Mouse (Mus musculus) liver, adult 2 months (tissue): ENCODE results near the gene Wdr46. TPM values are rescaled to one million over a fixed set of nuclear protein-coding genes. Genes with fewer than 3 reads are reported as not detected.

ENCODE experiments used
- DNase-seq: peaks from one replicate; pipeline ENCODE4 v3.0.0-alpha.2; 2011; ENCODE audit warnings: low read depth, low spot score; ENCODE audit errors: extremely low read depth
- H3K27ac ChIP-seq: fragments of 200-500 bp; replicated peaks from 2 replicates; pipeline ENCODE4 v1.5.1; 2012; ENCODE audit warnings: low read depth, mild to moderate bottlenecking, control low read depth, inconsistent platforms, low read length; ENCODE audit not compliant: insufficient read depth
- H3K27me3 ChIP-seq: fragments of 200-500 bp; 2 replicates; pipeline ENCODE4 v1.6.1; 2012; ENCODE audit warnings: mild to moderate bottlenecking, moderate library complexity, low read length, inconsistent platforms; ENCODE audit not compliant: control insufficient read depth, insufficient read depth
- H3K36me3 ChIP-seq: fragments of 200-500 bp; 2 replicates; pipeline ENCODE4 v1.6.1; 2012; ENCODE audit warnings: low read length, inconsistent platforms; ENCODE audit not compliant: control insufficient read depth, insufficient read depth
- H3K4me1 ChIP-seq: fragments of 200-500 bp; 2 replicates; pipeline ENCODE4 v1.6.1; 2011; ENCODE audit warnings: low read length; ENCODE audit not compliant: control insufficient read depth, insufficient read depth
- H3K4me3 ChIP-seq: fragments of 200-500 bp; 2 replicates; pipeline ENCODE4 v1.5.1; 2011; ENCODE audit warnings: low read depth, mild to moderate bottlenecking, control low read depth, low read length, moderate library complexity; ENCODE audit not compliant: insufficient read depth
- H3K79me2 ChIP-seq: fragments of 200-500 bp; 2 replicates; pipeline ENCODE4 v1.6.1; 2012; ENCODE audit warnings: inconsistent platforms, mild to moderate bottlenecking, low read length, moderate library complexity; ENCODE audit not compliant: control insufficient read depth, insufficient read depth
- H3K9ac ChIP-seq: fragments of 200-500 bp; 2 replicates; pipeline ENCODE4 v1.6.1; 2012; ENCODE audit warnings: low read depth, mild to moderate bottlenecking, control low read depth, inconsistent platforms, low read length
- CTCF ChIP-seq: fragments of 200-500 bp; IDR thresholded peaks from 2 replicates; pipeline ENCODE4 v1.5.1; 2011; ENCODE audit warnings: low read depth, low read length, control low read depth
- POLR2A ChIP-seq: fragments of 200-500 bp; IDR thresholded peaks from 2 replicates; pipeline ENCODE4 v1.6.1; 2011; ENCODE audit warnings: low read length, control low read depth; ENCODE audit not compliant: insufficient read depth; ENCODE audit errors: extremely low read depth
- WGBS: fragments of 180-500 bp; shearing (Covaris S2); methylation state at CpG from one replicate; pipeline ENCODE4 v1.1.7; 2018; 5-methylcytosine and 5-hydroxymethylcytosine counted together
- polyA plus RNA-seq: library from polyadenylated mRNA; depleted of rRNA; stranded (reverse); fragments of >200 nt; gene quantifications from 2 replicates; pipeline ENCODE4 v1.2.3, GENCODE M21; 2012
- total RNA-seq: library from RNA; depleted of rRNA; stranded (reverse); fragments of >200 nt; gene quantifications from 2 replicates; pipeline ENCODE4 v1.2.3, GENCODE M21; 2014

The Wdr46 gene
- total and polyA plus RNA-seq, 2 experiments = 9.3 to 16.4 TPM

GRCm38 (mm10) chr17:33965082-33965845 lies 24.8 kb downstream of the Wdr46 start:
- H3K27me3 ChIP-seq = no peaks in the 10 kb centered on the region
- no peak overlapping the region for H3K9ac ChIP-seq
- TF ChIP-seq CTCF (no peak), POLR2A (no peak)
- no peak overlapping the region for H3K4me3 ChIP-seq
- 90% methylated on average over 17 of the region's 17 CpGs for WGBS
- H3K27ac ChIP-seq = no peak overlapping the region
- H3K4me1 ChIP-seq = peaks cover 3% of the 10 kb centered on the region; the same call in 1 of the 2 replicates
- H3K36me3 ChIP-seq = peaks cover 5% of the 10 kb centered on the region; the same call in 1 of the 2 replicates
- no peaks in the 10 kb centered on the region for H3K79me2 ChIP-seq
- no peak for DNase-seq

GRCm38 (mm10) chr17:33965846-33966550 lies 25.5 kb downstream of the Wdr46 start:
- WGBS = 85% methylated on average over 16 of the region's 16 CpGs
- no peak overlapping the region for H3K27ac ChIP-seq
- no peak for TF ChIP-seq CTCF
- no peak for TF ChIP-seq POLR2A
- H3K79me2 ChIP-seq = no peaks in the 10 kb centered on the region
- no peak overlapping the region for H3K9ac ChIP-seq
- peaks cover 3% of the 10 kb centered on the region; the same call in 1 of the 2 replicates for H3K4me1 ChIP-seq
- no peaks in the 10 kb centered on the region for H3K27me3 ChIP-seq
- no peak overlapping the region for H3K4me3 ChIP-seq
- peaks cover 5% of the 10 kb centered on the region; the same call in 1 of the 2 replicates for H3K36me3 ChIP-seq
- DNase-seq = no peak

GRCm38 (mm10) chr17:33968489-33968888 lies 28.0 kb downstream of the Wdr46 start:
- H3K9ac ChIP-seq = no peak overlapping the region
- H3K79me2 ChIP-seq = no peaks in the 10 kb centered on the region
- peaks cover 3% of the 10 kb centered on the region; the same call in 1 of the 2 replicates for H3K4me1 ChIP-seq
- H3K27ac ChIP-seq = no peak overlapping the region
- peak; percentile 68 for DNase-seq
- no peaks in the 10 kb centered on the region for H3K27me3 ChIP-seq
- TF ChIP-seq CTCF (peak; percentile 97), POLR2A (no peak)
- H3K36me3 ChIP-seq = peaks cover 5% of the 10 kb centered on the region; the same call in 1 of the 2 replicates
- no peak overlapping the region for H3K4me3 ChIP-seq
- WGBS = 2% methylated on average over 9 of the region's 9 CpGs

- TF ChIP-seq CTCF (no peak), POLR2A (no peak)
- Histone ChIP-seq H3K9ac (no peak overlapping the region), H3K79me2 (no peaks in the 10 kb centered on the region), H3K27me3 (no peaks in the 10 kb centered on the region), H3K4me3 (no peak overlapping the region), H3K27ac (no peak overlapping the region), H3K36me3 (peaks cover 5% of the 10 kb centered on the region; the same call in 1 of the 2 replicates), H3K4me1 (peaks cover 3% of the 10 kb centered on the region; the same call in 1 of the 2 replicates)
- peak; percentile 65 for DNase-seq
- WGBS = 35% methylated on average over 5 of the region's 5 CpGs
Observed at GRCm38 (mm10) chr17:33968927-33969326, 28.5 kb downstream of the Wdr46 start.

- DNase-seq = no peak
- H3K79me2 ChIP-seq = no peaks in the 10 kb centered on the region
- TF ChIP-seq CTCF = no peak
- no peak for TF ChIP-seq POLR2A
- H3K4me1 ChIP-seq = peaks cover 3% of the 10 kb centered on the region; the same call in 1 of the 2 replicates
- no peak overlapping the region for H3K9ac ChIP-seq
- H3K27ac ChIP-seq = no peak overlapping the region
- WGBS = 88% methylated on average over 4 of the region's 4 CpGs
- H3K4me3 ChIP-seq = no peak overlapping the region
- peaks cover 5% of the 10 kb centered on the region; the same call in 1 of the 2 replicates for H3K36me3 ChIP-seq
- no peaks in the 10 kb centered on the region for H3K27me3 ChIP-seq
Observed at GRCm38 (mm10) chr17:33969394-33969793, 28.9 kb downstream of the Wdr46 start.

- H3K4me1 ChIP-seq = peaks cover 4% of the 10 kb centered on the region
- no peak overlapping the region for H3K9ac ChIP-seq
- no peaks in the 10 kb centered on the region; the same call in 1 of the 2 replicates for H3K36me3 ChIP-seq
- DNase-seq = no peak
- H3K79me2 ChIP-seq = peaks cover 1% of the 10 kb centered on the region; the same call in 1 of the 2 replicates
- TF ChIP-seq POLR2A (no peak), CTCF (no peak)
- WGBS = 14% methylated on average over 1 of the region's 1 CpGs
- no peaks in the 10 kb centered on the region for H3K27me3 ChIP-seq
- no peak overlapping the region for H3K4me3 ChIP-seq
- H3K27ac ChIP-seq = no peak overlapping the region
Observed at GRCm38 (mm10) chr17:33972691-33973090, 32.2 kb downstream of the Wdr46 start.
